Mouse (Mus musculus) neutrophil, adult 5-6 weeks (primary cell): ENCODE measurements around the gene Nr5a1. TPM values are rescaled to one million over a fixed set of nuclear protein-coding genes. Genes with fewer than 3 reads are reported as not detected.

ENCODE experiments used
- ATAC-seq: fragments of 151-379, 151-347 bp; 2 replicates; pipeline ENCODE4 v1.8.0; 2017; ENCODE audit warnings: mild to moderate bottlenecking, moderate TSS enrichment; ENCODE audit not compliant: insufficient number of reproducible peaks, poor library complexity, low FRiP score, severe bottlenecking; ENCODE audit errors: extremely low read depth
- total RNA-seq: library from RNA; stranded (forward); fragments of 200-1000 nt; gene quantifications from 2 replicates; pipeline ENCODE4 v1.2.3, GENCODE M21; 2017

Nr5a1 gene
- total RNA-seq, 1 experiment from 2014 or later: not detected

DNA sequence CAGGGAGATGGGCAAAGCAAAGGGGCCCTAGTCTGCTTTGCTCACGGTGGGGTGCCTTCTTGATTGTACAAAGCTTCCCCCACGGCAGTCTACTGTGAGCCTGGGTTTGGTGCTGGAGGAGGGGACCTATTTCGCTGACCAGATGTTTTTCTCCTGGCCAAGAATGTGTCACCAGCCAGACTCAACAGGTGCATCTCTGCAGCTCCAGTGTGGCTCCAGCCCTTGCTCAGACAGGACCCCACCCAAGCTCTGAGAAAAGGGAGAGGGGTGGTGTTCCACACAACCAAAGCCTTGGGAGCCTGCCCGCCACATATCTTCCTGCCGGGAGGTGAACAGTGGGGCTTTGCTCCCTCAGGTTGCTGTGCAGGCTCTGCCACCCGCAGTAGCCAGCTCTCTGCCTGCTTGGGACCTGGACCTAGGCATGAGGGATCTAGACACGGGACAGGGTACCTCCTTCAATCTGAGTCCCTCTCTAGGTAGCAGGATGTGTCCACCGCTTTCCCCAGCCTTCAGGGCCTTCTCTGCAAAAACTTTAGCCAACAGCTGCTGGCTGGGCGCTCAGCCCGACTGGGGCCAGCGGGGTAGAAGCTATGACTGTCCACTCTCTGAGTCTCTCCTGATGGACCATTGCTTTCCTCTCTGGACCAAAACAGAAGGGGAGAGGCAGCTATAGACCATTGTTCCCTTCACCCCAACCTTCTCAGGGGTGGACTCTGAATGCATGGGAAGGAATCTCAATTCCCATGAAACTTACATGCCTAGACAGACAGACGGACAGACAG lies 5.2 kb downstream of the Nr5a1 start:
- ATAC-seq: no peak

GRCm38 (mm10) chr2:38706661-38707060 lies 7.7 kb downstream of the Nr5a1 start:
- no peak for ATAC-seq

DNA sequence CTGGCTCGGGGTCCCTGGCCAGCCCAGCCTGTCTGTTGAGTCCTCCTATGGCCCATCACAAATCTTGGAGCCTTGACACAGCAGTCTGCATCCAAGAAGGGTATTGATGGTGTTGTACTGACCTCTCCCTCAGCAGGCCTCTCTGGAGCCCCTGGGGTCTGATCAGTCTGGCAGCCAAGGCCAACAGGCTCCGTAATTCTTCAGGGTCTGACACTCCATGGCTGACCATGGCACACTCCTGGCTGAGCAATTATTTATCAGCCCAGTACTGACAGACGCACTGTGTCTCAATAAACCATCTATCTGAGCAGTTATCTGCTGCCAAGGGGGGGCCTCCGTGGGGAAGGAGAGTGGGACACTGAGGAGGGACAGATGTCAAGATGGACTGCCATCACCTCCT lies 9.3 kb downstream of the Nr5a1 start:
- ATAC-seq: no peak

- ATAC-seq: no peak
Observed at GRCm38 (mm10) chr2:38704336-38704735, 10.0 kb downstream of the Nr5a1 start.

DNA sequence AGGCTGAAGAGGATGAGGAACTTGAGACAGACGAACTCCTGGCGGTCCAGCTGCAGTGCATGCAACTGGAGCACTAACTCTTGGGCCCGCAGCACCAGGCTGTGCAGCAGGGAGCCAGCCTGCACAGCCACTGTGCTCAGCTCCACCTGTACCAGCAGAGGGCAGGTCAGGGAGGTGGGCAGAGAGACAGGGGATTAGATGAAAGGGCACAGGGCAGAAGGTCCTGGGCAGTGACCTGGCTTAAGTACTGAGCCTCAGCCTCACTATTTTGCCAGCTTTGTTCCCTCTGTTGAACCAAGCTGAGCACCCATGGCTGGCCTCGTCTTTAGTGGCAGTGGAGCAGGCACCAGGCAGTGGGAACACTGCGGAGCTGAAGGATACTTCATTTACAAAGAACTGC lies 14.2 kb downstream of the Nr5a1 start:
- no peak for ATAC-seq

- ATAC-seq: no peak
Observed at GRCm38 (mm10) chr2:38698623-38699022, 15.7 kb downstream of the Nr5a1 start.

GRCm38 (mm10) chr2:38697128-38698120 lies 16.9 kb downstream of the Nr5a1 start:
- ATAC-seq: no peak

- ATAC-seq: no peak
Observed at GRCm38 (mm10) chr2:38695770-38696169, 18.6 kb downstream of the Nr5a1 start.

GRCm38 (mm10) chr2:38691542-38691941 lies 22.8 kb downstream of the Nr5a1 start:
- no peak for ATAC-seq

- no peak for ATAC-seq
Observed at GRCm38 (mm10) chr2:38689881-38690280, 24.5 kb downstream of the Nr5a1 start.

- no peak for ATAC-seq
Observed at GRCm38 (mm10) chr2:38688791-38689520, 25.4 kb downstream of the Nr5a1 start.

DNA sequence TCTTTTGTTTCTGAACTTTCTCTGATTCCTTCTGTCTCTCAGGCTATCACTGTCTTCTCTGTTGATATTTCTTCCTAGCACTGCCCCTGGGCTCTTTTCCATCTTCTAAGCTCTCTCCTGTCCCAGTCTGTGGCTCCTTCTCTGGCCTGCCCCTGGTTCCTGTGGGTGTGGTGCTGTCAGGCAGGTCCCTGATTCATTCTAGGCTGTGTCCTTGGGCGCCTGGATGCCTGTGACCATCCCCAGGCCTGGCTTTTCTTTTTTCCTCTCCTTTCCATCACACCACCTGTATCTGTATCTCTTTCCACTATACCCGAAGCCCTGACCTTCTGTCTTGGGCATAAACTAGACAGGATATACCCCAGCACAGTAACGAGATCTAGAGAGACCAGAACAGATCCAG lies 28.6 kb downstream of the Nr5a1 start:
- no peak for ATAC-seq

DNA sequence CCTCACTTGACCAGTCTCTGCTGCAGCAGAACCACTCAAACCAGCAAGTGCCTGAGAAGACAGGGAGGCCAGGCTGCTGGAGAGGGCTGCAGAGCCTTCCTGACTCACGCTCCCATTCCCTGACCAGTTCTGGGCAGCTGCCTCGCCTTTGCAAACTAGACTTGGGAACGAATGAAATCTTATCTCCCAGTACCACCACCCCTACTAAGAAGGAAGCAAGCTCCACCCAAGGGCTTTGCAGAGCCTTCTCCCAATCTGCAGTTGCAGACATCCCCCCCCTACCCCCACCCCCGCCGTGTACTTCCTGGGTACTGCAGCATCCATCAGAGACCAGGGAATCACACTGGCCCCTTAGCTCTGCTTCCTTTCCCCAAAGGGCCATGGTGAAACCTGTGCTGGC lies 31.3 kb downstream of the Nr5a1 start:
- ATAC-seq: no peak

- no peak for ATAC-seq
Observed at GRCm38 (mm10) chr2:38682209-38682608, 32.1 kb downstream of the Nr5a1 start.

DNA sequence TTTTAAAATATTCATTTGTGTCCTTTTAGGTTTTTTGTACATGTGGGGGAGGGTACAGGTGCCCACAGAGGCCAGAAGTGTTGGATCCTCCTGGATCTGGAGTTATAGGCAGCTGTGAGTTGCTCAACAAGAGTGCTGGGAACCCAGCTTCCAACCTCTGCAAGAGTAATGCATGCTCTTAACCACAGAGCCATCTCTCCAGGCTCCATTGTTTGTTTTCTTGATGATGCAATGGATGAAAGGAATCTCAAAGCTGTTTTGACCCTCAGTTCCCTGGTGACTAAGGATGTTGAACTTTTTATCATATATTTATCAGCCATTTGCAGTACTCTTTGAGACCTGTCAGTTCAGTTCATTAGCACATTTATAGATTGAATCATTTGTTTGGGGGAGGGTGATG lies 35.4 kb downstream of the Nr5a1 start:
- ATAC-seq: no peak

DNA sequence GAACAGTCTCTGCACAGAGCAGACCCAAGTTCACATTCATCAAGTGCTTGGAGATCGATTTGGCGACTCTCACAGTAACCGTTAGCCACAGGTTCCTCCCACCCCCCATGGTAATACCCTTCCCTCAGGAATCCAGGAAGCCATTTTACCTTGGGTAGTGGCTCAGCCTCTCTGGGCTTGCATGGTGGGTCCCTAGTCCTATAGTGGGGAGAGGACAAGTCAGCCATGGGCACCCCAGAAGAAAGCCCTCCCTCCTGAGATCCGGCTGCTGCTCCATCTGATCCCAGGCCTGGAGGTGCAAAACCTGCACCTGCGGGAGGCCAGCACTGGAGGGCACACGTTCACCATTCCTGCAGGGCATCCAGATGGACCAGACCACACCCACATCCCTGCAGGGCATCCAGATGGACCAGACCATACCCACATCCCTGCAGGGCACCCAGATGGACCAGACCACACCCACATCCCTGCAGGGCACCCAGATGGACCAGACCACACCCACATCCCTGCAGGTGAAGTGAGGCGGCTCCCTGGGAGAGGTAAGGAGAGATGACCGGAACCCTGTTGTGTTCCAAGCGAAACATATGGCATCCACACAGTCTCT lies 38.9 kb downstream of the Nr5a1 start:
- ATAC-seq: no peak

- no peak for ATAC-seq
Observed at GRCm38 (mm10) chr2:38672496-38672895, 41.8 kb downstream of the Nr5a1 start.

DNA sequence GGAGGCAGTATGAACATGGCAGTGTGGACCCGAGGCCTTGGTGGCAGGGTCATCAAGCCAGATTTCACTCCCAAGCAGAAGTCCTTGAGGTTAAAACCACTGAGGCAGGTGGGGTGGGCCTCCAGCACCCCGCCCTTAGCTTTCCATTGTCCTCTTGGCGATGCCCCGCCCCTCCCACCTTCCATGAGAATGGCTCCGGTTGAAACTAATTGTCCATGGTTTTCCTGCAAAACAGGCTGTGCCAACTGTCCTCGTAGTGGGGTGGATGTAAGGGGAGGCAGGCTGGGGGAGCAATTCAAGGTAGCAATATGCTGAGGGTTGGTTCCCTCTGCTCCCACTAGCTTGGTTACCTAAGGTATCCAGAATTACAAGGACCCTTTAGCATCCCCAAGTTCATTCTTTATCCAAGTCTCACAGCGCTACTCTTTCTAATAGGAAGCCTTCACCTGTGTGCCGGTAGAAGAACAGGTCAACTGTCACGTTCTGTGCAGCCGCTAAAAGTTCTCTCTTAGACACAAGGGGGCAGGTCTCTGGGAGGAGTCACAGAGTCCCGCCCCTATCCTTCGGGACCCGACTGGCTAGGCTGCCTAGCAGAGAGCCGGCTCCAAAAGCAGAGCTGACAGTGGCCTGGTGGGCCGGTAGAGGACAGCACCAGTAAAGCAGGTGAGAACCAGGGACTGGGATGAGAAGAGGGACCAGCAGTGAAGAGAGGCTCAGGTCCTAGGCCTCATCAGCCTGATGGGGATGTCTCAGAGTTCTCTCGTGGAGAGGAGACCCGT lies 45.4 kb downstream of the Nr5a1 start:
- no peak for ATAC-seq
